Mouse (Mus musculus): ENCODE data around the gene Rinl. TPM values are rescaled to one million over a fixed set of nuclear protein-coding genes. Genes with fewer than 3 reads are reported as not detected.

The Rinl gene
- polyA plus RNA-seq, 1 experiment = 0.09 TPM

- Histone ChIP-seq H3K4me3 (ENCODE audit: insufficient read depth, poor library complexity, severe bottlenecking) (no peak overlapping the region), H3ac (ENCODE audit: control insufficient read depth, insufficient read length, low read depth) (no peak overlapping the region), H3K79me3 (ENCODE audit: low read depth) (no peaks in the 10 kb centered on the region), H3K27me3 (ENCODE audit: control insufficient read depth, insufficient read depth, insufficient read length) (no peaks in the 10 kb centered on the region), H3K36me3 (ENCODE audit: control insufficient read depth, insufficient read depth) (no peaks in the 10 kb centered on the region), H3K79me2 (ENCODE audit: control insufficient read depth, insufficient read depth) (no peaks in the 10 kb centered on the region)
- no peak for TF ChIP-seq CEBPB (IDR thresholded peaks at IDR 0.05; ENCODE audit: low read depth)
- no peak for TF ChIP-seq MAX (IDR thresholded peaks at IDR 0.05)
Observed at GRCm38 (mm10) chr7:28791706-28792105, 2.9 kb downstream of the Rinl start.

GRCm38 (mm10) chr7:28792391-28793185, 3.8 kb downstream of the Rinl start:
- H3K79me3 ChIP-seq (ENCODE audit: low read depth) = no peaks in the 10 kb centered on the region
- TF ChIP-seq CEBPB (IDR thresholded peaks at IDR 0.05; ENCODE audit: low read depth) = no peak
- no peak for TF ChIP-seq MAX (IDR thresholded peaks at IDR 0.05)
- no peak for TF ChIP-seq MYOD1 (IDR thresholded peaks at IDR 0.05; ENCODE audit: control insufficient read depth, insufficient read length, low read depth)
- TF ChIP-seq CTCF (IDR thresholded peaks at IDR 0.05; ENCODE audit: control insufficient read depth, insufficient read depth, insufficient read length) = no peak
- no peak for TF ChIP-seq FOSL1 (IDR thresholded peaks at IDR 0.05; ENCODE audit: insufficient read depth, low read length, poor library complexity, severe bottlenecking)
- no peak for TF ChIP-seq USF1 (IDR thresholded peaks at IDR 0.05; ENCODE audit: low read depth)
- TF ChIP-seq MYOG (IDR thresholded peaks at IDR 0.05; ENCODE audit: control insufficient read depth, extremely low read depth, insufficient read length) = no peak
- no peaks in the 10 kb centered on the region for H3K27me3 ChIP-seq (ENCODE audit: control insufficient read depth, insufficient read depth, insufficient read length)
- H3ac ChIP-seq (ENCODE audit: control insufficient read depth, insufficient read length, low read depth) = no peak overlapping the region
- H3K4me3 ChIP-seq (ENCODE audit: insufficient read depth, poor library complexity, severe bottlenecking) = no peak overlapping the region
- no peaks in the 10 kb centered on the region for H3K36me3 ChIP-seq (ENCODE audit: control insufficient read depth, insufficient read depth)
- H3K79me2 ChIP-seq (ENCODE audit: control insufficient read depth, insufficient read depth) = no peaks in the 10 kb centered on the region

- Histone ChIP-seq H3K36me3 (ENCODE audit: control insufficient read depth, insufficient read depth) (no peaks in the 10 kb centered on the region), H3K79me3 (ENCODE audit: low read depth) (no peaks in the 10 kb centered on the region), H3K4me3 (ENCODE audit: insufficient read depth, poor library complexity, severe bottlenecking) (no peak overlapping the region), H3ac (ENCODE audit: control insufficient read depth, insufficient read length, low read depth) (no peak overlapping the region), H3K79me2 (ENCODE audit: control insufficient read depth, insufficient read depth) (no peaks in the 10 kb centered on the region), H3K27me3 (ENCODE audit: control insufficient read depth, insufficient read depth, insufficient read length) (no peaks in the 10 kb centered on the region)
- no peak for TF ChIP-seq MAX (IDR thresholded peaks at IDR 0.05)
Observed at GRCm38 (mm10) chr7:28793834-28794233, 5.1 kb downstream of the Rinl start.

- H3K79me2 ChIP-seq (ENCODE audit: control insufficient read depth, insufficient read depth) = no peaks in the 10 kb centered on the region
- H3K4me3 ChIP-seq (ENCODE audit: insufficient read depth, poor library complexity, severe bottlenecking) = no peak overlapping the region
- no peak overlapping the region for H3ac ChIP-seq (ENCODE audit: control insufficient read depth, insufficient read length, low read depth)
- no peak for TF ChIP-seq CTCF (IDR thresholded peaks at IDR 0.05; ENCODE audit: control insufficient read depth, insufficient read depth, insufficient read length)
- TF ChIP-seq MYOD1 (IDR thresholded peaks at IDR 0.05; ENCODE audit: control insufficient read depth, insufficient read length, low read depth) = no peak
- no peak for TF ChIP-seq MYOG (IDR thresholded peaks at IDR 0.05; ENCODE audit: control insufficient read depth, extremely low read depth, insufficient read length)
- H3K27me3 ChIP-seq (ENCODE audit: control insufficient read depth, insufficient read depth, insufficient read length) = no peaks in the 10 kb centered on the region
- no peaks in the 10 kb centered on the region for H3K36me3 ChIP-seq (ENCODE audit: control insufficient read depth, insufficient read depth)
- H3K79me3 ChIP-seq (ENCODE audit: low read depth) = no peaks in the 10 kb centered on the region
Observed at GRCm38 (mm10) chr7:28794496-28794895, 5.7 kb downstream of the Rinl start.

GRCm38 (mm10) chr7:28795832-28796231, 7.1 kb downstream of the Rinl start:
- Histone ChIP-seq H3K4me3 (ENCODE audit: insufficient read depth, poor library complexity, severe bottlenecking) (no peak overlapping the region), H3K36me3 (ENCODE audit: control insufficient read depth, insufficient read depth) (no peaks in the 10 kb centered on the region), H3K27me3 (ENCODE audit: control insufficient read depth, insufficient read depth, insufficient read length) (no peaks in the 10 kb centered on the region), H3K79me3 (ENCODE audit: low read depth) (no peaks in the 10 kb centered on the region), H3K79me2 (ENCODE audit: control insufficient read depth, insufficient read depth) (no peaks in the 10 kb centered on the region), H3ac (ENCODE audit: control insufficient read depth, insufficient read length, low read depth) (no peak overlapping the region)
- no peak for TF ChIP-seq FOSL1 (IDR thresholded peaks at IDR 0.05; ENCODE audit: insufficient read depth, low read length, poor library complexity, severe bottlenecking)

- H3K79me3 ChIP-seq (ENCODE audit: low read depth) = no peaks in the 10 kb centered on the region
- H3K4me3 ChIP-seq (ENCODE audit: insufficient read depth, poor library complexity, severe bottlenecking) = no peak overlapping the region
- H3K36me3 ChIP-seq (ENCODE audit: control insufficient read depth, insufficient read depth) = no peaks in the 10 kb centered on the region
- no peaks in the 10 kb centered on the region for H3K27me3 ChIP-seq (ENCODE audit: control insufficient read depth, insufficient read depth, insufficient read length)
- no peaks in the 10 kb centered on the region for H3K79me2 ChIP-seq (ENCODE audit: control insufficient read depth, insufficient read depth)
- TF ChIP-seq MYOD1 (IDR thresholded peaks at IDR 0.05; ENCODE audit: control insufficient read depth, insufficient read length, low read depth) = no peak
- peak; percentile 97 for TF ChIP-seq CTCF (IDR thresholded peaks at IDR 0.05; ENCODE audit: control insufficient read depth, insufficient read depth, insufficient read length)
- no peak overlapping the region for H3ac ChIP-seq (ENCODE audit: control insufficient read depth, insufficient read length, low read depth)
Observed at GRCm38 (mm10) chr7:28796562-28796975, 7.8 kb downstream of the Rinl start.

- Histone ChIP-seq H3K79me2 (ENCODE audit: control insufficient read depth, insufficient read depth) (no peaks in the 10 kb centered on the region), H3K79me3 (ENCODE audit: low read depth) (no peaks in the 10 kb centered on the region), H3K4me3 (ENCODE audit: insufficient read depth, poor library complexity, severe bottlenecking) (no peak overlapping the region), H3K27me3 (ENCODE audit: control insufficient read depth, insufficient read depth, insufficient read length) (no peaks in the 10 kb centered on the region), H3K36me3 (ENCODE audit: control insufficient read depth, insufficient read depth) (no peaks in the 10 kb centered on the region), H3ac (ENCODE audit: control insufficient read depth, insufficient read length, low read depth) (no peak overlapping the region)
- no peak for TF ChIP-seq USF1 (IDR thresholded peaks at IDR 0.05; ENCODE audit: low read depth)
- TF ChIP-seq MYOG (IDR thresholded peaks at IDR 0.05; ENCODE audit: control insufficient read depth, extremely low read depth, insufficient read length) = no peak
- TF ChIP-seq FOSL1 (IDR thresholded peaks at IDR 0.05; ENCODE audit: insufficient read depth, low read length, poor library complexity, severe bottlenecking) = no peak
- TF ChIP-seq CEBPB (IDR thresholded peaks at IDR 0.05; ENCODE audit: low read depth) = no peak
- no peak for TF ChIP-seq MYOD1 (IDR thresholded peaks at IDR 0.05; ENCODE audit: control insufficient read depth, insufficient read length, low read depth)
- TF ChIP-seq CTCF (IDR thresholded peaks at IDR 0.05; ENCODE audit: control insufficient read depth, insufficient read depth, insufficient read length) = no peak
- TF ChIP-seq MAX (IDR thresholded peaks at IDR 0.05) = no peak
Observed at GRCm38 (mm10) chr7:28799994-28800393, 11.2 kb downstream of the Rinl start.

All from C2C12 (cell line).